Mouse (Mus musculus): Measurements from ENCODE around the gene Tmem59. TPM values are rescaled to one million over a fixed set of nuclear protein-coding genes. Genes with fewer than 3 reads are reported as not detected.

Gene Tmem59
- polyA plus RNA-seq, 1 experiment, result 142 TPM

DNA sequence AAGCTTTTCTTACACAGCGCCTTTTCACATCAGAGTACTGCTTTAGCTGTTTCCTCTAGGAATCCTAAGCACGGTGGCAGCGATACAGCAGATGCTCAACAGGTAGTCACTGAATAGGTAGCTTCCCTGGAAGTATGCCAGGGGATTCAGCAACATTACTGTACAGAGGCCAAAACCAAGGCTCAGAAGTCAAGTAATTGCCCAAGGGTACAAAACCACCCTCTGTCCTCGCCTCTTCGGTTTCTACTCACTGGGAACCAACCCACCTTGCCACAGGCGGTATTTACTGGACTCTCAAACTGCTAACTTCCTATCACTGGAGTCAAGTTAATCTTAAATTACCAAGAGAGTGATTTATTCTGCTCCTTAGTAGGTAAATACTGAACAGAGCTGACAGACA is 62.0 kb downstream of the Tmem59 start:
- Histone ChIP-seq H3K36me3 (ENCODE audit: control insufficient read depth, insufficient read depth) (peaks cover 86% of the 10 kb centered on the region), H3K79me2 (ENCODE audit: control insufficient read depth, insufficient read depth) (no peaks in the 10 kb centered on the region), H3ac (ENCODE audit: control insufficient read depth, insufficient read length, low read depth) (no peak overlapping the region), H3K79me3 (ENCODE audit: low read depth) (peaks cover 1% of the 10 kb centered on the region), H3K4me3 (ENCODE audit: insufficient read depth, poor library complexity, severe bottlenecking) (no peak overlapping the region), H3K27me3 (ENCODE audit: control insufficient read depth, insufficient read depth, insufficient read length) (no peaks in the 10 kb centered on the region)
- no peak for TF ChIP-seq MYOG (IDR thresholded peaks at IDR 0.05; ENCODE audit: control insufficient read depth, extremely low read depth, insufficient read length)
- no peak for TF ChIP-seq MAX (IDR thresholded peaks at IDR 0.05)
- no peak for TF ChIP-seq FOSL1 (IDR thresholded peaks at IDR 0.05; ENCODE audit: insufficient read depth, low read length, poor library complexity, severe bottlenecking)
- TF ChIP-seq CEBPB (IDR thresholded peaks at IDR 0.05; ENCODE audit: low read depth), result no peak
- no peak for TF ChIP-seq USF1 (IDR thresholded peaks at IDR 0.05; ENCODE audit: low read depth)

DNA sequence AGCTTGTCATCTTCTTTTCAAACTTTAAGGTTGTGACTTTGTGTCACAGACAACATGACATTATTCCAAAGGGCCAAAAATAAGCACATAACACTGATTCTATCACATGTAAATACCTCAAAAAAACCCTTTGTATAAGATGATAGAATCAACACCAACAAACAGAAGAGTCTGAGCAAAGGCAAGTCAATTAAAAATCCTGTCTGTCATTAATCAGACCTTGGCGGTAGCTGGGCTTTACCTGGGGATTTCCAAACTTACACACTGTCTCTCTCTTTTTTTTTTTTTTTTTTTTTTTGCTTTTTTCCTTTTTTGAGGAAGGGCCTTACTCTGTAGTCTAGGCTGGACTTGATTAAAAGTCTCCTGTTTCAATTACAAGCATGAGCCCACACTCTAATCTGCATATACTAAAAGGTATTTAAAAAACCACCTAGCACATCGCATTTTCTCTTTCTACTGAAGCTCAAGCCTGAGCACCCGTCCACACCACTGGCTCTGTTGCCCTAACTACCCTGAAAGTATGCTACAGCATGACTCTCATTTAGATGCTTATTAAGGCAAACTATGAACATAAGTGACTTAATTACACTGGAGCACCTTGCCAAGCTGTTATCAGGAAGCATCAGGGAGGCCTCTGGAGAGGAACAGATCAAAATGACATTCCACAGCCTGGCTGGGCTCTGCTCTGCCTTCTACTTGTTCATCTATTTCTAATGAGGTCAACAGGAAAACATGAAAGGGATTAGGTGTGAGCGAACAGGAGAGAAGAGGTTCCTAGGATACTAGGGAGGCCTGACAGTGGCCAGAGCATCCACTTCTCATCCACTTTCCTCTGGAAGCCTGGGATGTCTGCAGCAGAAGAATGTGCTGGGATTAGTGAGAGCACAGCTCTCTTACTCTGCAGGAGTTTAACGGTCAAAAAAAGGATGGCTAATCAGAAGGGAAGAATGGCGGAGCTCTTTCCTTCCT is 65.5 kb downstream of the Tmem59 start:
- Histone ChIP-seq H3ac (ENCODE audit: control insufficient read depth, insufficient read length, low read depth) (no peak overlapping the region), H3K36me3 (ENCODE audit: control insufficient read depth, insufficient read depth) (peaks cover 70% of the 10 kb centered on the region)

DNA sequence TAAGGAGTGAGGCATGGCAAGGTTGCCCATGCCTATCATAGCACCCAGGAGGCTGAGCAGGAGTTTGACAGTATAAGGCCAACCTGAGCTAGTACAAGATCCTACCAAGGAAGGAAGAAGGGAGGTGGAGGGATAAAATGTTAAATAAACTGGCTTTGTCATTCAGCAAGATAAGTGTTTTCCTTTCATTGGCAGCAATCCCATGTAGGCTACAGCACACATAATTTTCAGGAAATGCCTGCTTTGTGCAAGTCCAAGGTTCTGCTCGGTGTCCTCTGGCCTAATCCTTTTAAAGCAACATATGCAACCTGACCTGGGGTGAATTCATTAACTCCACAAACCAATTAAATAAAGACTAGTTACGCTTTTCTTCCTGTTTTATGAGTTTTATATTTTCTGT is 67.2 kb downstream of the Tmem59 start:
- Histone ChIP-seq H3K79me3 (ENCODE audit: low read depth) (peaks cover 14% of the 10 kb centered on the region), H3K36me3 (ENCODE audit: control insufficient read depth, insufficient read depth) (peaks cover 54% of the 10 kb centered on the region), H3K79me2 (ENCODE audit: control insufficient read depth, insufficient read depth) (peaks cover 33% of the 10 kb centered on the region), H3K27me3 (ENCODE audit: control insufficient read depth, insufficient read depth, insufficient read length) (no peaks in the 10 kb centered on the region), H3ac (ENCODE audit: control insufficient read depth, insufficient read length, low read depth) (no peak overlapping the region), H3K4me3 (ENCODE audit: insufficient read depth, poor library complexity, severe bottlenecking) (no peak overlapping the region)
- no peak for TF ChIP-seq CEBPB (IDR thresholded peaks at IDR 0.05; ENCODE audit: low read depth)

More for the DNA sequence above, 65.5 kb downstream of the Tmem59 start:
- Histone ChIP-seq H3K79me2 (ENCODE audit: control insufficient read depth, insufficient read depth) (peaks cover 15% of the 10 kb centered on the region), H3K4me3 (ENCODE audit: insufficient read depth, poor library complexity, severe bottlenecking) (no peak overlapping the region), H3K27me3 (ENCODE audit: control insufficient read depth, insufficient read depth, insufficient read length) (no peaks in the 10 kb centered on the region), H3K79me3 (ENCODE audit: low read depth) (peaks cover 6% of the 10 kb centered on the region)
- TF ChIP-seq CEBPB (IDR thresholded peaks at IDR 0.05; ENCODE audit: low read depth) (no peak), FOSL1 (IDR thresholded peaks at IDR 0.05; ENCODE audit: insufficient read depth, low read length, poor library complexity, severe bottlenecking) (no peak), MYOD1 (IDR thresholded peaks at IDR 0.05; ENCODE audit: control insufficient read depth, insufficient read length, low read depth) (no peak), MYOG (IDR thresholded peaks at IDR 0.05; ENCODE audit: control insufficient read depth, extremely low read depth, insufficient read length) (no peak), MAX (IDR thresholded peaks at IDR 0.05) (no peak), CTCF (IDR thresholded peaks at IDR 0.05; ENCODE audit: control insufficient read depth, insufficient read depth, insufficient read length) (no peak), USF1 (IDR thresholded peaks at IDR 0.05; ENCODE audit: low read depth) (no peak)

DNA sequence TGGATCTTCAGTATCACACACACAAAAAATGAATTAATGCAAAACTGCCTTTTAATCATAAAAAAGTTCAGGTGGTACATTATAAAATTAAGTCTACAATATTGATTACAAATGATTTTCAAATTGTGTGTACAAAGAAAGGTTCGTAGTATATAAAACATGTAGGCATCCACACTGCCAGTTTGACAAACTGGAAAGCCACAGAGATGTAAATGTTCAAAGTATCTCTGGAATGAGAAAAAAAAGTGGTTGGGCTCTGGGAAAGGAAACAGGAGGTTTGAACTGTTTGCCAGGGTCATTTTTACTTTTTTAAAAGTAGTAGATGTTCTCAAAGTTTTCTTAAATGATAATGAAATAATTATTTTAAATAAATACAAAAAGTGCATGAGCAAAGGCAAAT is 67.8 kb downstream of the Tmem59 start:
- TF ChIP-seq CEBPB (IDR thresholded peaks at IDR 0.05; ENCODE audit: low read depth) (no peak), MYOD1 (IDR thresholded peaks at IDR 0.05; ENCODE audit: control insufficient read depth, insufficient read length, low read depth) (no peak), MYOG (IDR thresholded peaks at IDR 0.05; ENCODE audit: control insufficient read depth, extremely low read depth, insufficient read length) (no peak), CTCF (IDR thresholded peaks at IDR 0.05; ENCODE audit: control insufficient read depth, insufficient read depth, insufficient read length) (no peak), MAX (IDR thresholded peaks at IDR 0.05) (no peak), FOSL1 (IDR thresholded peaks at IDR 0.05; ENCODE audit: insufficient read depth, low read length, poor library complexity, severe bottlenecking) (no peak), USF1 (IDR thresholded peaks at IDR 0.05; ENCODE audit: low read depth) (no peak)
- H3K27me3 ChIP-seq (ENCODE audit: control insufficient read depth, insufficient read depth, insufficient read length), result no peaks in the 10 kb centered on the region
- H3K79me2 ChIP-seq (ENCODE audit: control insufficient read depth, insufficient read depth), result peaks cover 38% of the 10 kb centered on the region
- no peak overlapping the region for H3ac ChIP-seq (ENCODE audit: control insufficient read depth, insufficient read length, low read depth)
- peaks cover 48% of the 10 kb centered on the region for H3K36me3 ChIP-seq (ENCODE audit: control insufficient read depth, insufficient read depth)
- no peak overlapping the region for H3K4me3 ChIP-seq (ENCODE audit: insufficient read depth, poor library complexity, severe bottlenecking)
- peaks cover 14% of the 10 kb centered on the region for H3K79me3 ChIP-seq (ENCODE audit: low read depth)

DNA sequence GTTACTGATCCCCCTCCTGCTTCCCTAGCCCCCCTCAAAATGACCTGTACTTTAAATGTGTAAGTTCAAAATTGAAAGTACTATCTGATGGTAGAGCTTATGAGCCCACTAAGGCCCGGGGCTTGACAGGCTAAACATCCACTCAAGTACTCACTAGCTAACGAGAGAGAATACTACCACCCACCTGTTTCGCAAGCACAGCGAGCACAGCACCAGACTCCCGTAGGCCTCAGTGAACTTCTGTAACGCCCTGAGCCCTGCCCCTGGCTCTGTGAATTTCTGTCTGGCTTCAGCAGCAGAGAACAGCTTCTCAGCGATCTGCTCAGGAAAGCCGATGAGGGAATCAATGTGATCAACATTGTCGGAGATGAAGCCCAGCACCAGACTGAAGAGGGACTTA is 68.9 kb downstream of the Tmem59 start:
- Histone ChIP-seq H3K79me3 (ENCODE audit: low read depth) (peaks cover 20% of the 10 kb centered on the region), H3K79me2 (ENCODE audit: control insufficient read depth, insufficient read depth) (peaks cover 49% of the 10 kb centered on the region), H3K4me3 (ENCODE audit: insufficient read depth, poor library complexity, severe bottlenecking) (no peak overlapping the region), H3ac (ENCODE audit: control insufficient read depth, insufficient read length, low read depth) (no peak overlapping the region), H3K36me3 (ENCODE audit: control insufficient read depth, insufficient read depth) (peaks cover 37% of the 10 kb centered on the region), H3K27me3 (ENCODE audit: control insufficient read depth, insufficient read depth, insufficient read length) (no peaks in the 10 kb centered on the region)
- TF ChIP-seq CTCF (IDR thresholded peaks at IDR 0.05; ENCODE audit: control insufficient read depth, insufficient read depth, insufficient read length) (no peak), CEBPB (IDR thresholded peaks at IDR 0.05; ENCODE audit: low read depth) (no peak), FOSL1 (IDR thresholded peaks at IDR 0.05; ENCODE audit: insufficient read depth, low read length, poor library complexity, severe bottlenecking) (no peak), MYOG (IDR thresholded peaks at IDR 0.05; ENCODE audit: control insufficient read depth, extremely low read depth, insufficient read length) (no peak), MYOD1 (IDR thresholded peaks at IDR 0.05; ENCODE audit: control insufficient read depth, insufficient read length, low read depth) (no peak), MAX (IDR thresholded peaks at IDR 0.05) (no peak), USF1 (IDR thresholded peaks at IDR 0.05; ENCODE audit: low read depth) (no peak)

DNA sequence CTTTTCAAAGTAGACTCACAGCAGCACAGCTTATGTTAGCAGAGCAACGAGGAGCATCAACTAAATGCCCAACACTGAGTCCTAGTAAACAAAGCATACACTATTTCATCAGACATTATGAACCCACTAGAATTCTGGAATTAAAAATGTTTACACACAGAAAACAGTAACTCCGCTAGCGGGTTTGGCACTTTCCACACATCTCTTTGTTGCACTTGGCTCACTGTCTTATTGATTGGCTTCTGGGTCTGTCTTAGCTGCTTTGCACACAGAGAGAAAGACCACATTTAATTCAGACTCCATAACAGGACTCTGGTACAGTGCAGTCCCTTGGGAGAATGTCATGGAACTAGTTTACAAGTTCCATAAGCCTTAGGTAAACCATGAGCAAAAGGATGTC is 69.9 kb downstream of the Tmem59 start:
- Histone ChIP-seq H3K4me3 (ENCODE audit: insufficient read depth, poor library complexity, severe bottlenecking) (no peak overlapping the region), H3K79me3 (ENCODE audit: low read depth) (peaks cover 23% of the 10 kb centered on the region), H3ac (ENCODE audit: control insufficient read depth, insufficient read length, low read depth) (no peak overlapping the region), H3K79me2 (ENCODE audit: control insufficient read depth, insufficient read depth) (peaks cover 58% of the 10 kb centered on the region), H3K36me3 (ENCODE audit: control insufficient read depth, insufficient read depth) (peaks cover 30% of the 10 kb centered on the region), H3K27me3 (ENCODE audit: control insufficient read depth, insufficient read depth, insufficient read length) (no peaks in the 10 kb centered on the region)
- TF ChIP-seq MAX (IDR thresholded peaks at IDR 0.05), result no peak
- TF ChIP-seq MYOG (IDR thresholded peaks at IDR 0.05; ENCODE audit: control insufficient read depth, extremely low read depth, insufficient read length), result no peak
- no peak for TF ChIP-seq MYOD1 (IDR thresholded peaks at IDR 0.05; ENCODE audit: control insufficient read depth, insufficient read length, low read depth)
- no peak for TF ChIP-seq USF1 (IDR thresholded peaks at IDR 0.05; ENCODE audit: low read depth)
- TF ChIP-seq CTCF (IDR thresholded peaks at IDR 0.05; ENCODE audit: control insufficient read depth, insufficient read depth, insufficient read length), result no peak
- no peak for TF ChIP-seq FOSL1 (IDR thresholded peaks at IDR 0.05; ENCODE audit: insufficient read depth, low read length, poor library complexity, severe bottlenecking)
- no peak for TF ChIP-seq CEBPB (IDR thresholded peaks at IDR 0.05; ENCODE audit: low read depth)
